Mouse (Mus musculus) testis, adult 2 months (tissue): ENCODE data around the gene Lgr6. TPM values are rescaled to one million over a fixed set of nuclear protein-coding genes. Genes with fewer than 3 reads are reported as not detected.

Experiments
- H3K27ac ChIP-seq: fragments of 200-500 bp; 2 replicates; pipeline ENCODE4 v1.5.1; 2012; ENCODE audit warnings: low read depth, low read length; ENCODE audit not compliant: control insufficient read depth, insufficient read depth
- H3K27me3 ChIP-seq: fragments of 200-500 bp; 2 replicates; pipeline ENCODE4 v1.6.1; 2012; ENCODE audit warnings: mild to moderate bottlenecking, low read length, moderate library complexity; ENCODE audit not compliant: control insufficient read depth, insufficient read depth
- H3K36me3 ChIP-seq: fragments of 200-500 bp; 2 replicates; pipeline ENCODE4 v1.6.1; 2012; ENCODE audit warnings: mild to moderate bottlenecking, low read length; ENCODE audit not compliant: control insufficient read depth, insufficient read depth
- H3K4me1 ChIP-seq: fragments of 200-500 bp; 2 replicates; pipeline ENCODE4 v1.6.1; 2012; ENCODE audit warnings: low read length; ENCODE audit not compliant: control insufficient read depth, insufficient read depth
- H3K4me3 ChIP-seq: fragments of 200-500 bp; 2 replicates; pipeline ENCODE4 v1.5.1; 2012; ENCODE audit warnings: low read depth, mild to moderate bottlenecking, low read length, moderate library complexity, mixed read lengths; ENCODE audit not compliant: control insufficient read depth
- CTCF ChIP-seq: fragments of 200-500 bp; IDR thresholded peaks from 2 replicates; pipeline ENCODE4 v1.5.1; 2012; ENCODE audit warnings: low read depth, mild to moderate bottlenecking, inconsistent platforms, low read length, moderate library complexity; ENCODE audit not compliant: control insufficient read depth, insufficient read depth, insufficient replicate concordance
- POLR2A ChIP-seq: fragments of 200-500 bp; IDR thresholded peaks from 2 replicates; pipeline ENCODE4 v1.6.1; 2012; ENCODE audit warnings: low read depth, mild to moderate bottlenecking, inconsistent platforms, low read length, moderate library complexity; ENCODE audit not compliant: control insufficient read depth
- polyA plus RNA-seq: library from polyadenylated mRNA; depleted of rRNA; stranded (reverse); fragments of >200 nt; gene quantifications from 2 replicates; pipeline ENCODE4 v1.2.3, GENCODE M21; 2012

The Lgr6 gene
- polyA plus RNA-seq, 1 experiment: 3.0 TPM

DNA sequence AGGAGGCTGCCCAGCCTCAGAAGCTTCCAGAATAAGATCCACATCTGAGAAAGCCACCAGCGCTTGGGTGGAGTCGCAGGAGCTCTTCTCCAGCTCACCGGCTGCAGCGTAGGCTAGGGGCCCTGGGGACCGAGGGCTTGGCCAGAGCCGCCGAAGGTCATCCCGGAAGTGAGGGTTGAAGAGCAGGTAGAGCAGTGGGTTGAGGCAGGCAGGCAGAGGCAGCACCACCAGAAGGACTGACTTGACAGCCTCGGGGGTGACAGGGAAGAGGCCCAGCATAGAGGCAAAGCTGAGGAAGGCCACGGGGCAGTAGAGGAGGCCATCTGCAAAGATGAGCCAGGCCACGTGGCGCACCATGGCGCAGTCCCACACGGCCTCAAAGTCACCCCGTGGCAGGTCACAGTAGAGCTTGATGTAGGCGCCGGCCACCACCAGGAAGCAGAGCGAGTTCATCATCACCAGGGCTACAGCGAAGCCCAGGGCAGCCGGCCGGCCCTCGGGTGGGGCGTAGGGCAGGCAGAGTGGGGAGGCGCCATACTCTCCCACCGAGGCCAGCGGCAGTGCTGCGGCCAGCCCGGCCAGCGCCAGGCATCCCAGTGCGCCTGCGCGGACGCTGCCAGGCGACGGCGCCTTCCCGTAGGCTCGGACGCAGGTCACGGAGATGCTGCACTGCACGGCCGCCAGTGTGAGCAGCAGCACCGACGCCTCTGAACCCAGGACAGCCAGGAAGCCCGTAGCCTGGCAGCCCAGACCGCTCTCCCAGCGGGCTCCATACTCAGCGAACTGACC is 117.7 kb downstream of the Lgr6 start:
- TF ChIP-seq POLR2A: peak; percentile 94
- TF ChIP-seq CTCF: no peak
- peaks cover 9% of the 10 kb centered on the region for H3K4me1 ChIP-seq
- peak overlapping the region; percentile 42 for H3K27ac ChIP-seq
- H3K27me3 ChIP-seq: no peaks in the 10 kb centered on the region
- H3K36me3 ChIP-seq: no peaks in the 10 kb centered on the region
- H3K4me3 ChIP-seq: peak overlapping the region; percentile 89

DNA sequence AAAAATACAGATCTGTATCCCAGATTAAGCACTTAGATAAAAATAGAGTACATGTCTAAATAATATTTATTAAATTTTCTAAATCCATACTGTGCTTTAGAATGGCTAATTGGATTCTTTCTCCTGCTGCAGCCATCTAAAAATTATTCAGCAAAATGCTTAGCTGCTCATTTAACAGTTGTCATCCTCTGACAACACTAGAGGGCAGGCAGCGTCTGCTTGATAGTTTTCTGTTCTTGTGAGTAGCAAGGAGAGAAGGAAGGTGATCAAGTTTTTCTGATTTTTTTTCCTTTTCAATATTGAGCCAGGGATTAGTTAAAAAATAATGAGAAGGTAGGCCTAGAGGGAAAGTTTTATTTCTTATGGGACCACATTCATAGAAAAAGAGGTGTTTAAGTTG is 132.2 kb downstream of the Lgr6 start:
- TF ChIP-seq POLR2A (no peak), CTCF (no peak)
- Histone ChIP-seq H3K4me3 (no peak overlapping the region), H3K27ac (no peak overlapping the region), H3K36me3 (peaks cover 1% of the 10 kb centered on the region; the same call in 1 of the 2 replicates), H3K4me1 (no peaks in the 10 kb centered on the region), H3K27me3 (no peaks in the 10 kb centered on the region)

DNA sequence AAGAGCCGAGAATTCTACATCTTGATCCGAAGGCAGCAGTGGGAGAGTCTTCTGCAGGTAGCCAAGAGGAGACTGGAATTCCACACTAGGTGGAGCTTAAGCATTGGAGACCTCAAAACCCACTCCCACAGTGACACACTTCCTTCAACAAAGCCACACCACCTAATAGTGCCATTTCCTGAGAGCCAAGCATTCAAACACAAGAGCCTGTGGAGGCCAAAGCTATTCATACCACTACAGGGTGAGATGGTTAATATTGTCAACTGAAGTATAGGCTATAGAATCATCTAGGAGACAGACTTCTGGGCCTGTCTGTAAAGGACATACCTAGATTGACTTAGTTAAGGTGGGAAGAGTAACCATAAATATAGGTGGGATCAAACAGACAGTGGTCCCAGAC is 139.6 kb downstream of the Lgr6 start:
- TF ChIP-seq POLR2A (no peak), CTCF (no peak)
- Histone ChIP-seq H3K27me3 (no peaks in the 10 kb centered on the region), H3K36me3 (peaks cover 3% of the 10 kb centered on the region), H3K4me3 (no peak overlapping the region), H3K27ac (no peak overlapping the region), H3K4me1 (peaks cover 2% of the 10 kb centered on the region)

DNA sequence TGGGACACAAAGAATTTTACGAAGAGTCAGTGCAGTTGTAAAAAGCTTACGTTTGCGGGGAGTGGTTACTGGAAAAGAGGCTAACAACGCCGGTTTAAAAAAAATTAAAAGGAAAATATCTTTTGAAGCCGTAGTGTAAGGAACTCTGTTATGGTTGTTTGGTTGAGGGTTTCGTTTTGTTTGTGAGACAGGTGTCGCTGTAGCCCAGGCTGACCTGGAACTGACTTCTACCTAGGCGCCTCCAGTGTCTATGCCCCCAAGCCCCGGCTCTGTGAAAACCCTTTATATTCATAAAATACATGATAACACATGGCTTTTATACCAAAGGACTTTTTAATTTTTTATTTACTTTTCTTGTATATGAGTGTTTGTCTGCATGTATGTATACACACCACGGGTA is 142.3 kb downstream of the Lgr6 start:
- Histone ChIP-seq H3K27ac (peak overlapping the region; percentile 96), H3K4me3 (peak overlapping the region; percentile 95), H3K4me1 (peaks cover 2% of the 10 kb centered on the region), H3K27me3 (no peaks in the 10 kb centered on the region), H3K36me3 (peaks cover 3% of the 10 kb centered on the region)
- TF ChIP-seq POLR2A (no peak), CTCF (no peak)

DNA sequence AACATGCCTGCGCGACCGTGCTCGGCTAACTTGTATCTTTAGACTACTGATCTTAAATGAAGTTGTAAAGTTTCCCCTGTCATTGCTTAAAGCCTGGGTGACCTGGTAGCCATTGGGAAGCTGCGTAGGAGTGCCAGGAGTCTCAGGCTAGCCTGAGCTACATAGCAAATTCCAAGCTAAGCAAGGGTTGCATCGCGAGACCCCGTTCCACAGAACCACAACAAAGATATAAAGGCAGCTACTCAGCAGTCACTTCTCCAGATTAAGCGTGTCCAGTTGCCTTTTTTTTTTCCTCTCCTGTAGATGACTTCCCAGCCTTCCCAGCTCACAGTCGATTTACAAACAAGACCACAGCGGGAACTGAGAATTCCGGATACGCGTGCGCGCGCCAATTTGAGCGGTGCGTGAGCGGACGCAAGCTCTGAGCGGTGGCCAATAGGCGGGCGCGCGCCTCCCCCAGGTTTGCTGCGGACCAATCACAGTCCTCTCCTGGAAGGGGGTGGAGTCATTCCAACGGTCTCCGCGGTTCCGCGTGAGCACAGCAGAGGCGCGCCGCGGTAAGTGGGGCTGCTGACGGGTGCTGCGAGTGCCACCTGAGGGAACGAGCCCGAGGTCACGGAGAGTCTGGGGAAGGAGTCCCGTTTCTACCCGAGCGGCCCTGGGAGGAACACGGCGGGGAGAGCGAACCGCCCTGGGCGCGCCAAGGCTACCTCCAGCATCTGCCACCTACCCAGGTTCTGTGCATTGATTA is 142.8 kb downstream of the Lgr6 start, which contains the start of gene Ube2t:
Gene Ube2t (plus strand): TSS at position 513 of the 751 bp plus-strand sequence.
- Histone ChIP-seq H3K4me1 (peaks cover 2% of the 10 kb centered on the region), H3K4me3 (peak within 1 kb of the TSS; percentile 95), H3K27me3 (no peaks in the 10 kb centered on the region), H3K36me3 (no peaks in the 10 kb centered on the region), H3K27ac (peak within 1 kb of the TSS; percentile 96)
- TF ChIP-seq CTCF (0 out of 2 replicates have a peak, but pooled peaks have one; percentile 17), POLR2A (peak; percentile 92; the same call in 1 of the 2 replicates)

DNA sequence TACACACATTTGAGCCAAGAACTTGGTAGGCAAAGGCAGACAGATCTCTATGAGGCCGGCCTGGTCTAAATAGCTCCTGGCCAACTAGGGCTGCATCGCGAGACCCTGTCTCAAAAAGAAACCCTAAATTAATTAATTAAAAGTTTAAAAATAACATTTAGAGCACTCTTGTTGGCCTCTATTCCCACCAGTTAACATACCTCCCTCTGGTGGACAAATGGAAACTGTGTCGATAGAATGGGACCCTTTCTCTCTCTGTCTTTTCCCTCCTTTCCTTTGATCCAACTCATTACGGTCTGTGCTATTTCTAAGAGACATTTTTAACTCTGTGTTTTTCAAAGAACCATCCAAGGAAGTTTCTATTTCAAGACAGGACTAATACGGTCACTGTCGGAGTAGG is 144.4 kb downstream of the Lgr6 start:
- Histone ChIP-seq H3K4me3 (no peak overlapping the region), H3K27me3 (no peaks in the 10 kb centered on the region), H3K4me1 (peaks cover 4% of the 10 kb centered on the region), H3K27ac (no peak overlapping the region), H3K36me3 (no peaks in the 10 kb centered on the region)
- TF ChIP-seq CTCF (no peak), POLR2A (no peak)

DNA sequence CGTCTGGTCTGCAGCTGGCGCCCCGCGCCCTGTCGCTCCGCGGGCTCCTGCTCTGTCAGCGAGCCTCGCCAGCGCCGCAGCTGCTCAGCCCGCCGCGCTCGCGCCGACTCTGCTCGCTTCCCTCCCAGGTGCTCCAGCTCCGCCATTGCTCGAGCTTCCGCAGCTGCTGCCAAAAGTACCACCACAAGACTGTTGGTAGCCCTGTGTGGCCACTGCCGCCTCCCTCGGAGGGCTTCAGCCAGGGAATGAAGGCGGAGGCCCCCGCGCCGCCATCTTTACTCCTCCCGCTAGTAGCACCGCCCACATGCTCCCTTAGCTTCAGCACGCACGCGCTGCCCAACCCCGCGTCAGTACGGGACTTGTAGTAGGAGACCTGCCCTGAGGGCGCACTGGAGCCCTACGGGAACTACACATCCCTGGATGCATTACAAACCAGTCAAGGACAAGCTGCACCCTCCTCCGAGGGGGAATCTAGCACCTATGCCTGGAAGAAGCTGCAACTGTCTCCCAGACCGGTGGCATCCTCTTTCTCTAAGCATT is 149.4 kb downstream of the Lgr6 start, which contains the start of gene Ppp1r12b:
Gene Ppp1r12b (minus strand): TSS at position 306 of the 540 bp plus-strand sequence.
- peak within 1 kb of the TSS; percentile 34 for H3K27ac ChIP-seq
- 0 out of 2 replicates have a peak, but pooled peaks cover 2% of the 10 kb centered on the region for H3K4me1 ChIP-seq
- H3K36me3 ChIP-seq: no peaks in the 10 kb centered on the region
- no peaks in the 10 kb centered on the region for H3K27me3 ChIP-seq
- peak within 1 kb of the TSS; percentile 82 for H3K4me3 ChIP-seq
- TF ChIP-seq POLR2A (peak; percentile 82), CTCF (0 out of 2 replicates have a peak, but pooled peaks have one; percentile 14)
